Mouse (Mus musculus) bone marrow, adult 2 months (tissue): Measurements from ENCODE around the gene Gabpb2.

ENCODE experiments used
- CTCF ChIP-seq: fragments of 200-500 bp; IDR thresholded peaks from 2 replicates; pipeline ENCODE4 v1.5.1; 2011; ENCODE audit warnings: low read length, control low read depth; ENCODE audit not compliant: control insufficient read depth, insufficient read depth
- POLR2A ChIP-seq: fragments of 200-500 bp; IDR thresholded peaks from 2 replicates; pipeline ENCODE4 v1.6.1; 2011; ENCODE audit warnings: low read depth, mild to moderate bottlenecking, control low read depth, low read length, borderline replicate concordance; ENCODE audit not compliant: control insufficient read depth

DNA sequence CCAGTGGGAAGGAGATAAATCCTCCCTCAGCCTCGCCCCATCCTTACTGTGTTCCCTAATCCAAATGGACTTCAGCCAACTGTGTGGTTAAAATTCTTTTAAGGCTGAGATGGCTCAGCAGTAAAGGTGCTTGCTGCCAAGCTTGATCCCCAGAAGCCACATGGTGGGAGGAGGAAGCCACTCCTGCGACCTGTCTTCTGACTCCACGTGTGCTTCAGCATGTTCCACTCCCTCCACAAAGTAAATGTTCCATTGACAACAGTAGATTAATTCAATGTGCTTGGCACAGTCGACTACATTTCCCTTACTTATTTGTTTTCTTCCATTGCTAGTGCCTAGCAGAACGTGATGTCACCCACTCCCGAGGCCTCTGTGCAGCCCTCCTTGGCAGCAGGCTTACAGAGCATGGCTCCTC, 23.0 kb downstream of the Gabpb2 start:
- TF ChIP-seq POLR2A (no peak), CTCF (no peak)
